Mouse (Mus musculus): ENCODE measurements at regions not wholly inside any gene's neighbourhood (a gene's known extent, or its start where the extent isn't known, plus 50 kb on each side); places are given as distances from the start of the nearest gene placed in this dataset.
"Not testable (repeated sequence)": the region's sequence is repeated elsewhere in the genome, so short reads cannot be mapped to it uniquely, and the experiment has no call there.

GRCm38 (mm10) chr6:31895835-31896234 lies 154.2 kb upstream of the 1700012A03Rik start:
- Histone ChIP-seq H3K27me3 (no peaks in the 10 kb centered on the region), H3K4me3 (no peak overlapping the region), H3K9me3 (replicated peaks) (no peaks in the 10 kb centered on the region), H3K9ac (no peak overlapping the region), H3K36me3 (ENCODE audit: poor library complexity, severe bottlenecking) (no peaks in the 10 kb centered on the region), H3K27ac (no peak overlapping the region), H3K4me1 (0 out of 2 replicates have a peak, but pooled peaks cover 3% of the 10 kb centered on the region), H3K4me2 (no peak overlapping the region)
- ATAC-seq, result no peak
- 70% methylated on average over 3 of the region's 3 CpGs for WGBS

- H3K4me2 ChIP-seq, result no peak overlapping the region
- no peak overlapping the region for H3K4me3 ChIP-seq
- H3K27ac ChIP-seq, result no peak overlapping the region
- H3K27me3 ChIP-seq, result peaks cover 3% of the 10 kb centered on the region; the same call in 1 of the 2 replicates
- peaks cover 6% of the 10 kb centered on the region for H3K4me1 ChIP-seq
- H3K9ac ChIP-seq, result no peak overlapping the region
- ATAC-seq, result no peak
- no peaks in the 10 kb centered on the region for H3K36me3 ChIP-seq (ENCODE audit: poor library complexity, severe bottlenecking)
- 7% methylated on average over 4 of the region's 4 CpGs for WGBS
- no peaks in the 10 kb centered on the region for H3K9me3 ChIP-seq (replicated peaks)
Observed at GRCm38 (mm10) chr6:31886931-31887330, 163.1 kb upstream of the 1700012A03Rik start.

- not testable (repeated sequence) for H3K27ac ChIP-seq
- 0% methylated on average over 1 of the region's 1 CpGs for whole genome bisulfite sequencing
Observed at GRCm38 (mm10) chr6:31885196-31885595, 164.8 kb upstream of the 1700012A03Rik start.

GRCm38 (mm10) chr6:31883726-31884125 lies 166.3 kb upstream of the 1700012A03Rik start:
- H3K36me3 ChIP-seq (ENCODE audit: poor library complexity, severe bottlenecking), result no peaks in the 10 kb centered on the region
- H3K27ac ChIP-seq, result no peak overlapping the region
- peaks cover 6% of the 10 kb centered on the region for H3K4me1 ChIP-seq
- H3K4me2 ChIP-seq, result no peak overlapping the region
- no peak overlapping the region for H3K9ac ChIP-seq
- 9% methylated on average over 2 of the region's 2 CpGs for WGBS
- H3K27me3 ChIP-seq, result peaks cover 3% of the 10 kb centered on the region; the same call in 1 of the 2 replicates
- no peaks in the 10 kb centered on the region for H3K9me3 ChIP-seq (replicated peaks)
- ATAC-seq, result no peak
- H3K4me3 ChIP-seq, result no peak overlapping the region

More at GRCm38 (mm10) chr6:31885196-31885595, 164.8 kb upstream of the 1700012A03Rik start:
- H3K27me3 ChIP-seq; H3K4me2 ChIP-seq; H3K9ac ChIP-seq; H3K4me1 ChIP-seq; H3K36me3 ChIP-seq (ENCODE audit: poor library complexity, severe bottlenecking); ATAC-seq; H3K9me3 ChIP-seq (replicated peaks); H3K4me3 ChIP-seq: not testable (repeated sequence)

- Histone ChIP-seq H3K4me2 (no peak overlapping the region), H3K4me3 (no peak overlapping the region), H3K9ac (no peak overlapping the region), H3K9me3 (replicated peaks) (no peaks in the 10 kb centered on the region), H3K4me1 (no peaks in the 10 kb centered on the region), H3K27ac (no peak overlapping the region), H3K27me3 (no peaks in the 10 kb centered on the region), H3K36me3 (ENCODE audit: poor library complexity, severe bottlenecking) (no peaks in the 10 kb centered on the region)
- no peak for ATAC-seq
- 92% methylated on average over 6 of the region's 6 CpGs for WGBS
Observed at GRCm38 (mm10) chr6:31874616-31875015, 175.4 kb upstream of the 1700012A03Rik start.

- WGBS, result 40% methylated on average over 1 of the region's 1 CpGs
- H3K4me1 ChIP-seq, result no peaks in the 10 kb centered on the region
- H3K27me3 ChIP-seq, result no peaks in the 10 kb centered on the region
- ATAC-seq, result no peak
- no peaks in the 10 kb centered on the region for H3K9me3 ChIP-seq (replicated peaks)
- no peak overlapping the region for H3K27ac ChIP-seq
- H3K4me2 ChIP-seq, result no peak overlapping the region
- H3K36me3 ChIP-seq (ENCODE audit: poor library complexity, severe bottlenecking), result no peaks in the 10 kb centered on the region
- H3K4me3 ChIP-seq, result no peak overlapping the region
- H3K9ac ChIP-seq, result no peak overlapping the region
Observed at GRCm38 (mm10) chr6:31873911-31874310, 176.1 kb upstream of the 1700012A03Rik start.

- Histone ChIP-seq H3K9me3 (replicated peaks) (no peaks in the 10 kb centered on the region), H3K27me3 (no peaks in the 10 kb centered on the region), H3K9ac (no peak overlapping the region), H3K4me1 (no peaks in the 10 kb centered on the region), H3K27ac (no peak overlapping the region), H3K36me3 (ENCODE audit: poor library complexity, severe bottlenecking) (no peaks in the 10 kb centered on the region), H3K4me3 (no peak overlapping the region), H3K4me2 (no peak overlapping the region)
- no peak for ATAC-seq
- 86% methylated on average over 3 of the region's 3 CpGs for WGBS
Observed at GRCm38 (mm10) chr6:31871766-31872165, 178.3 kb upstream of the 1700012A03Rik start.

GRCm38 (mm10) chr6:31861996-31862395 lies 188.1 kb upstream of the 1700012A03Rik start:
- 48% methylated on average over 7 of the region's 7 CpGs for WGBS
- Histone ChIP-seq H3K9ac (no peak overlapping the region), H3K4me3 (no peak overlapping the region), H3K27me3 (no peaks in the 10 kb centered on the region), H3K9me3 (replicated peaks) (no peaks in the 10 kb centered on the region), H3K36me3 (ENCODE audit: poor library complexity, severe bottlenecking) (no peaks in the 10 kb centered on the region), H3K27ac (no peak overlapping the region), H3K4me1 (peaks cover 9% of the 10 kb centered on the region), H3K4me2 (no peak overlapping the region)
- ATAC-seq, result no peak

GRCm38 (mm10) chr6:31859621-31860020 lies 190.4 kb upstream of the 1700012A03Rik start:
- H3K4me1 ChIP-seq, result peaks cover 9% of the 10 kb centered on the region
- H3K36me3 ChIP-seq (ENCODE audit: poor library complexity, severe bottlenecking), result no peaks in the 10 kb centered on the region
- no peak for ATAC-seq
- no peaks in the 10 kb centered on the region for H3K9me3 ChIP-seq (replicated peaks)
- no peak overlapping the region for H3K27ac ChIP-seq
- WGBS, result 96% methylated on average over 3 of the region's 3 CpGs
- H3K27me3 ChIP-seq, result no peaks in the 10 kb centered on the region
- H3K4me3 ChIP-seq, result no peak overlapping the region
- no peak overlapping the region for H3K4me2 ChIP-seq
- no peak overlapping the region for H3K9ac ChIP-seq

GRCm38 (mm10) chr6:31854261-31854660 lies 195.8 kb upstream of the 1700012A03Rik start:
- Histone ChIP-seq H3K4me2 (no peak overlapping the region), H3K36me3 (ENCODE audit: poor library complexity, severe bottlenecking) (no peaks in the 10 kb centered on the region), H3K27ac (no peak overlapping the region), H3K9me3 (replicated peaks) (no peaks in the 10 kb centered on the region), H3K27me3 (no peaks in the 10 kb centered on the region), H3K4me1 (no peaks in the 10 kb centered on the region), H3K4me3 (no peak overlapping the region), H3K9ac (no peak overlapping the region)
- 97% methylated on average over 16 of the region's 16 CpGs for WGBS
- ATAC-seq, result no peak

GRCm38 (mm10) chr6:31846319-31846718 lies 203.7 kb upstream of the 1700012A03Rik start:
- no peak overlapping the region for H3K27ac ChIP-seq
- WGBS, result 86% methylated on average over 9 of the region's 9 CpGs
- H3K4me1 ChIP-seq, result no peaks in the 10 kb centered on the region
- no peak overlapping the region for H3K4me2 ChIP-seq
- H3K4me3 ChIP-seq, result no peak overlapping the region
- H3K9ac ChIP-seq, result no peak overlapping the region
- no peaks in the 10 kb centered on the region for H3K27me3 ChIP-seq
- no peaks in the 10 kb centered on the region for H3K9me3 ChIP-seq (replicated peaks)
- H3K36me3 ChIP-seq (ENCODE audit: poor library complexity, severe bottlenecking), result no peaks in the 10 kb centered on the region
- no peak for ATAC-seq

GRCm38 (mm10) chr6:31845671-31846070 lies 204.4 kb upstream of the 1700012A03Rik start:
- ATAC-seq, result no peak
- Histone ChIP-seq H3K4me2 (no peak overlapping the region), H3K27me3 (no peaks in the 10 kb centered on the region), H3K27ac (no peak overlapping the region), H3K36me3 (ENCODE audit: poor library complexity, severe bottlenecking) (no peaks in the 10 kb centered on the region), H3K9ac (no peak overlapping the region), H3K9me3 (replicated peaks) (no peaks in the 10 kb centered on the region), H3K4me3 (no peak overlapping the region), H3K4me1 (no peaks in the 10 kb centered on the region)
- 83% methylated on average over 5 of the region's 5 CpGs for WGBS

- no peak overlapping the region for H3K4me2 ChIP-seq
- 0 out of 2 replicates have a peak, but pooled peaks cover 10% of the 10 kb centered on the region for H3K9me3 ChIP-seq (replicated peaks)
- H3K4me3 ChIP-seq, result no peak overlapping the region
- no peaks in the 10 kb centered on the region for H3K36me3 ChIP-seq (ENCODE audit: poor library complexity, severe bottlenecking)
- no peak overlapping the region for H3K27ac ChIP-seq
- no peaks in the 10 kb centered on the region for H3K27me3 ChIP-seq
- no peaks in the 10 kb centered on the region for H3K4me1 ChIP-seq
- 89% methylated on average over 4 of the region's 4 CpGs for WGBS
- no peak overlapping the region for H3K9ac ChIP-seq
- no peak for ATAC-seq
Observed at GRCm38 (mm10) chr6:31840621-31841020, 209.4 kb upstream of the 1700012A03Rik start.
